9 mouse cellular contexts compared by ENCODE assay signal in the genomic region with DNA sequence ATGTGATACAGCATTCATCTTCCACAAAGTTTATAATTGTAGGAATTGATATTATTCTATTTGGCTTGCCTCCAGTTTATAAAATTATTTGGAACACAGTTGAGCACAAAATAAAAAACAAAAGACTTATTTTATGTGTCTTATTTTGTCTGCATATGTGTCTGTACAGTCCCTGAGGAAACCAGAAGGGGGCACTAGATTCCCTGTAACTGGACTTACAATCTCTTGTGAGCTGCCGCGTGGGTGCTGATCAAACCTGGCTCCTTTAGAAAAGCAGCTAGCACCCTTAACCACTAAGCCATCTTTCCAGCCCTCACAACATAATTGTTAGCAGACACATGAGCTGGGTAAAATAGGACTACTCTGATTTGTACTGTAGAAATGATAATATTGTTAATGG. TPM values are rescaled to one million over a fixed set of nuclear protein-coding genes. Genes with fewer than 3 reads are reported as not detected.
DNase-seq lines count a peak whose midpoint lies in the region; ATAC-seq and TF ChIP-seq lines count a peak whose summit lies in the region.
"Had no signal": no experiment of that assay in that cellular context is flagged by ENCODE, and none has a peak within 500 bp of the region (broad histone marks: within the 10 kb centered on the region; RNA-seq: fewer than 3 reads in every experiment).

No protein-coding gene starts in this region.

- no peak overlapping the region for H3K4me3 ChIP-seq in neural tube, embryonic 11.5 days (ENCODE audit: low read depth, low read length)
- H3K4me3 ChIP-seq in kidney, postnatal 0 days (replicated peaks; ENCODE audit: low read depth, low read length), result no peak overlapping the region
- H3K4me3 ChIP-seq: limb, embryonic 15.5 days had no signal

- H3K27me3 ChIP-seq in neural tube, embryonic 11.5 days (ENCODE audit: control insufficient read depth, insufficient read depth, low read length), result no peaks in the 10 kb centered on the region
- no peaks in the 10 kb centered on the region for H3K27me3 ChIP-seq in kidney, postnatal 0 days (ENCODE audit: insufficient read depth, low read length)
- H3K27me3 ChIP-seq: limb, embryonic 15.5 days had no signal

- peak; percentile 53 for DNase-seq in gastrocnemius, adult 18-20 months (ENCODE audit: low spot score)
- DNase-seq in gastrocnemius, postnatal 25 days, result no peak
- DNase-seq in neural tube, embryonic 11.5 days (ENCODE audit: low spot score), result peak; percentile 20
- no peak for DNase-seq in neural tube, embryonic 10.5 days (ENCODE audit: extremely low spot score, low spot score)
- DNase-seq in cerebellum, adult 11-12 months, result peak; percentile 15
- DNase-seq in kidney, postnatal 0 days (ENCODE audit: low spot score), result peak; percentile 43
- peak; percentile 40 for DNase-seq in retina, postnatal 1 day

- H3K9me3 ChIP-seq in neural tube, embryonic 11.5 days (ENCODE audit: control insufficient read depth, low read length), result no peaks in the 10 kb centered on the region
- no peaks in the 10 kb centered on the region for H3K9me3 ChIP-seq in kidney, postnatal 0 days (replicated peaks; ENCODE audit: low read length)
- H3K9me3 ChIP-seq: limb, embryonic 15.5 days had no signal

- no peaks in the 10 kb centered on the region for H3K36me3 ChIP-seq in neural tube, embryonic 11.5 days (ENCODE audit: control insufficient read depth, insufficient read depth, low read length)
- no peaks in the 10 kb centered on the region for H3K36me3 ChIP-seq in kidney, postnatal 0 days (ENCODE audit: insufficient read depth, low read length)
- H3K36me3 ChIP-seq: limb, embryonic 15.5 days had no signal

- no peak for ATAC-seq in neural tube, embryonic 11.5 days (ENCODE audit: insufficient read depth, low FRiP score, low TSS enrichment)
- no peak for ATAC-seq in kidney, postnatal 0 days (replicated peaks; ENCODE audit: low FRiP score, low read depth)
- no peak for ATAC-seq in frontal cortex, adult (ENCODE audit: low TSS enrichment)

- no peak overlapping the region for H3K9ac ChIP-seq in neural tube, embryonic 11.5 days (ENCODE audit: low read length)
- no peak overlapping the region for H3K9ac ChIP-seq in kidney, postnatal 0 days (ENCODE audit: low read depth, low read length)
- H3K9ac ChIP-seq: limb, embryonic 15.5 days had no signal

- TF ChIP-seq CTCF in kidney, postnatal 0 days (IDR thresholded peaks at IDR 0.05; ENCODE audit: low read depth), result peak; percentile 65

- no peaks in the 10 kb centered on the region for H3K4me1 ChIP-seq in neural tube, embryonic 11.5 days (ENCODE audit: control insufficient read depth, insufficient read depth, low read length)
- H3K4me1 ChIP-seq in kidney, postnatal 0 days (replicated peaks; ENCODE audit: insufficient read depth, low read length), result no peaks in the 10 kb centered on the region
- H3K4me1 ChIP-seq: limb, embryonic 15.5 days had no signal

- WGBS in neural tube, embryonic 11.5 days, result 52% methylated on average over 2 of the region's 2 CpGs
- 40% methylated on average over 2 of the region's 2 CpGs for WGBS in kidney, postnatal 0 days

- no peak overlapping the region for H3K4me2 ChIP-seq in neural tube, embryonic 11.5 days (ENCODE audit: low read depth)
- H3K4me2 ChIP-seq in kidney, postnatal 0 days (ENCODE audit: low read length), result no peak overlapping the region
- H3K4me2 ChIP-seq: limb, embryonic 15.5 days had no signal

- no peak overlapping the region for H3K27ac ChIP-seq in neural tube, embryonic 11.5 days (ENCODE audit: low read depth, low read length)
- no peak overlapping the region for H3K27ac ChIP-seq in kidney, postnatal 0 days
- H3K27ac ChIP-seq: limb, embryonic 15.5 days had no signal

RNA-seq across cellular contexts. Expression of a gene that starts 24.1 kb away (rescaled TPM):
- total RNA-seq in gastrocnemius, adult 18-20 months (2021), result 1,000 to 10,000 TPM; 1,822 to 2,163 TPM
- 1,000 to 10,000 TPM; 1,461 to 3,729 TPM for total RNA-seq in gastrocnemius, postnatal 25 days (2021)
- 84.3 and 89.6 TPM in 2 replicates for polyA plus RNA-seq in neural tube, embryonic 11.5 days (2014; fragmentation: Nextera tagmentation; extraction: Ambion mirVana)
- 93.3 and 98.5 TPM in 2 replicates for polyA plus RNA-seq in kidney, postnatal 0 days (2015; fragmentation: Nextera tagmentation; extraction: Ambion mirVana)

Comparison
In these comparisons a context has a peak if more than half of its experiments do, and no peak if none do; other contexts are left out.
1. DNase-seq: peak in gastrocnemius, adult 18-20 months (single experiment), neural tube, embryonic 11.5 days (single experiment), cerebellum, adult 11-12 months (single experiment), kidney, postnatal 0 days (single experiment) and retina, postnatal 1 day (single experiment); none in gastrocnemius, postnatal 25 days (single experiment) and neural tube, embryonic 10.5 days (single experiment).